Mouse (Mus musculus) megakaryocyte, embryonic 14.5 days (primary cell): ENCODE results near the gene Hlcs. TPM values are rescaled to one million over a fixed set of nuclear protein-coding genes. Genes with fewer than 3 reads are reported as not detected.

Experiments used
- H3K27me3 ChIP-seq: replicated peaks from 2 replicates; pipeline ENCODE3; 2012; ENCODE audit warnings: inconsistent platforms
- H3K36me3 ChIP-seq: replicated peaks from 2 replicates; pipeline ENCODE3; 2012; ENCODE audit warnings: low read length, inconsistent platforms, mixed read lengths
- H3K4me1 ChIP-seq: 2 replicates; pipeline ENCODE4 v1.6.1; 2012; ENCODE audit warnings: inconsistent platforms
- H3K4me3 ChIP-seq: replicated peaks from 2 replicates; pipeline ENCODE3; 2012; ENCODE audit warnings: moderate library complexity, mild to moderate bottlenecking, inconsistent platforms
- H3K9me3 ChIP-seq: 2 replicates; pipeline ENCODE4 v1.6.1; 2012; ENCODE audit warnings: inconsistent platforms
- FLI1 ChIP-seq: IDR thresholded peaks from 2 replicates; pipeline ENCODE4 v1.6.1; 2012; ENCODE audit warnings: low read length, inconsistent platforms, mixed read lengths
- GATA1 ChIP-seq: IDR thresholded peaks from 3 replicates; pipeline ENCODE4 v1.6.1; 2012; ENCODE audit warnings: mixed read lengths, low read length, inconsistent platforms, borderline replicate concordance
- polyA plus RNA-seq: library from polyadenylated mRNA; stranded (reverse); fragments of >175 nt; gene quantifications from 2 replicates; pipeline ENCODE4 v1.2.3, GENCODE M21; 2012; ENCODE audit warnings: low replicate concordance; ENCODE audit not compliant: insufficient read depth

The Hlcs gene
- polyA plus RNA-seq, 1 experiment: 1.8 TPM

DNA sequence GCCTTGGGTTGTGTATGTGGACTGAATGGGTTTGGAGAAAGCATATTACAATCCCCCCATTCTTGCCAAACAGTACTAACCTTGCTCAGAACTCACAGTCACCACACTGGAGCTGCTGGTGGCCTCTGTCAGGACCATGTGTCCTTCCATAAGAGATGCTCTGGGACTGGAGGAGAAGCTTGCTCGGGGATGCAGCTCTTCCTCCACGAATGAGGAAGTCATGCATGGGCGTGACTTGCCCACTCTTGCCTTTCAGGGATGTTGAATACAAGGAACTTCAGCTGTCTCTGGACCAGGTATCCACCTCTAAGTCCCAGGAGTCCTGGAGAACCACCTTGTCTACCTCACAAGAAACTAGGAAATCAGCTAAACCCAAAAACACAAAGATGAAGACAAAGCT lies 191.0 kb downstream of the Hlcs start:
- H3K27me3 ChIP-seq: peaks cover 88% of the 10 kb centered on the region
- H3K9me3 ChIP-seq: no peaks in the 10 kb centered on the region
- H3K36me3 ChIP-seq: no peaks in the 10 kb centered on the region
- H3K4me1 ChIP-seq: peaks cover 3% of the 10 kb centered on the region; the same call in 1 of the 2 replicates
- H3K4me3 ChIP-seq: no peak overlapping the region
- TF ChIP-seq FLI1 (no peak), GATA1 (no peak)

DNA sequence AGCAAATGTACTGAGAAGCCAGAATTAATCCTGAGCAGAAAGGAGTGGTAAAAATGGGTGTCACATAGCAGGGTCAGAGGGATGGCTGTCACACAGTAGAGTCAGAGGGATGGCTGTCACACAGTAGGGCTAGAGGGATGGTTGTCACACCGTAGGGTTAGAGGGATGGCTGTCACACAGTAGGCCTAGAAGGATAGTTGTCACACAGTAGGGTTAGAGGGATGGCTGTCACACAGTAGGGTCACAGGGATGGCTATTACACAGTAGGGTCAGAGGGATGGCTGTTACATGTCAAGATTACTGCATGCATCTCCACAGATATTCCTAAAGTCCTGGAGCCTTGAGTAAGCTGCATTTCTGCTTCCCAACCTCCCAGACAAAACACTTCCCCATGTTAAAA lies 195.0 kb downstream of the Hlcs start:
- H3K27me3 ChIP-seq: peaks cover 78% of the 10 kb centered on the region
- no peaks in the 10 kb centered on the region for H3K9me3 ChIP-seq
- H3K4me1 ChIP-seq: no peaks in the 10 kb centered on the region
- H3K36me3 ChIP-seq: no peaks in the 10 kb centered on the region
- no peak overlapping the region for H3K4me3 ChIP-seq
- TF ChIP-seq GATA1: no peak
- no peak for TF ChIP-seq FLI1

DNA sequence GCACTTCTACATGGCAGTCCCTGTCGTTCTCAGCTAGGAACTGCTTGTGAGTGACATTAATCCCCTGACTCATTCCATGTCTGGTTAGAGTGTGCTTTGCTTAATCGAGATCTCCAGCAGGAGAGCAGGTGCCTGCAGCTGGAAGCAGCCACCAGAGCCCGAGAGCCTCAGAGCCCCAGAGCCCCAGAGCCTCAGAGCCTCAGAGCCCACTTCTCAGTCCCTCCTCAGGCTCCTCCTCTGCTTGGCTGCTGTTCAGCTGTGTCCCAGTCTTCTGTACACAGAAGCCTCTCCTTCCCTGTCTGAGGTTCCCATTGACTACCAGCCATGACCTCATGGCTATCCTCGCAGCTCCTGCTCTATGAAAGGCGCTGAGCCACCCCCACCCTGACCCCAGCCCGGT lies 196.0 kb downstream of the Hlcs start:
- Histone ChIP-seq H3K9me3 (no peaks in the 10 kb centered on the region), H3K4me3 (no peak overlapping the region), H3K27me3 (peaks cover 78% of the 10 kb centered on the region), H3K4me1 (no peaks in the 10 kb centered on the region), H3K36me3 (no peaks in the 10 kb centered on the region)
- TF ChIP-seq FLI1: no peak
- no peak for TF ChIP-seq GATA1

DNA sequence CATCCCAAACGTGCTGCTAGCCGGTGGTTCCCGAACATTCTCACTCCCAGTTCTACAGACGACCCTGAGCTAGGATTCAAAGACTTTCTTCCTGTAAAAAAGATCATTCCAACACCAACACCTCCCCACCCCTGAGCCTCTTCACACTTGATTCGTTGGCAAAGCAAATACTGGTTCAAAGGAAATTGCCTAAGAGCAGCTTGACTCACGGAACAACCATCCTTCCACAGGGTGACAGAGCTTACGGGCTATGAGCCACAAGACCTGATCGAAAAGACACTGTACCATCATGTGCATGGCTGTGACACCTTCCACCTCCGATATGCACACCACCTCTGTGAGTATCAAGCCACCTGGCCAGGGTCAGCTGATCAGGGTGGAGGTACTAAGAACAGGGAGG lies 198.7 kb downstream of the Hlcs start:
- Histone ChIP-seq H3K4me1 (no peaks in the 10 kb centered on the region), H3K4me3 (no peak overlapping the region), H3K9me3 (peaks cover 3% of the 10 kb centered on the region; the same call in 1 of the 2 replicates), H3K27me3 (peaks cover 75% of the 10 kb centered on the region), H3K36me3 (no peaks in the 10 kb centered on the region)
- TF ChIP-seq FLI1: no peak
- TF ChIP-seq GATA1: no peak

DNA sequence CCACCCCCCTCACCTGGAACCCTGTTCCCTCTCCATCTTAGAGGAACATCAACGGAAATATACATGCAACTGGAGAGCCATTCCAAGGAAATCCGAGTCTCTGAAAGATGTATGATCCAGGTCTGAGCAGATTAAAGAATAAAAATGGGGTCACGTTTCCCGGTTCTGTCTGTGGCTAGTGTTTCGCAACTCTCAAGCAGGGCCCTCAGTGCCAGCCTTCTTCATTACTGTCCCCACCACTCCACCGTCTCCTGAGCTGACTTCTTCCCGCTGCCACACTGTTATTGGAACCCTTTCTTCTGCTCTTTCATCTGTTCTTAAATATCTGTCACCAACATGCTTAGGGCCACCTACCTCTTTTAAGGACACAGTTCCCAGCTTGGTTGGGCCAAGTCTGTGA lies 200.2 kb downstream of the Hlcs start:
- no peaks in the 10 kb centered on the region for H3K4me1 ChIP-seq
- H3K9me3 ChIP-seq: peaks cover 3% of the 10 kb centered on the region; the same call in 1 of the 2 replicates
- peaks cover 75% of the 10 kb centered on the region for H3K27me3 ChIP-seq
- H3K4me3 ChIP-seq: no peak overlapping the region
- TF ChIP-seq GATA1 (no peak), FLI1 (no peak)
- H3K36me3 ChIP-seq: no peaks in the 10 kb centered on the region

DNA sequence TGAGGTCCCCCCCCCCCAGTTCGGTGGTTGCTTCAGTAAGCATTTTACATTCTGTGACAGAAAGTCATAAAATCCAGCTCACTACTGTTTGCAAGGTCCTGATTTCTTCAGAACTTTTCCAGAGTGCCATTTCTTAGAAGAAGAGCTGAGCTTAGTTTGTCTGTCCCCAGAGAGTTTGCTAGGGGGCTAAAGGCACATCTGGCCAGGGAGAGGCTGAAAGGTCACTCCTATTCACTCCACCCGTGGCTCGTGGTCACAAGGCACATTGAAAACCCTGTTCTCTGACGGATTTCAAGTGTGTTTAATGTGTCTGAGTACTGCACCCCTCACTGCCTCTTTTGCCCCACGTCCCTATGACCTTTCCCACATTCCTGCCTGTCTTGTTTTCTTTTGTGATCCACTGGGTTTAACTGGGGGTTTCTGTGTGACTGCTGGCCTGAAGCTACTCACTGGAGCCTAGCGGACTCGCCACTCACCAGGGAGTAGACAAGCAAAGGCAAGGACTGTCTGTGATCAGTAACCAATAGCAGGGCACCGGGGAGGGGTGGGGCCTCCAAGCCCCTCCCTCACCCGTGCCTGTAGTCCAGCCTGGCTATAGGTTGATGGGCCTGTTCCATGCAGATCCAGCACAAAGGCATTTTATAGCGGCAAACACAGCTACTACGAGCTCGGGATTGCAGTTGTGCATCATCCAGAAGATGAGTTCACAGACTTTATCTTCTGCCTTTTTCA lies 215.5 kb downstream of the Hlcs start:
- TF ChIP-seq GATA1: no peak

DNA sequence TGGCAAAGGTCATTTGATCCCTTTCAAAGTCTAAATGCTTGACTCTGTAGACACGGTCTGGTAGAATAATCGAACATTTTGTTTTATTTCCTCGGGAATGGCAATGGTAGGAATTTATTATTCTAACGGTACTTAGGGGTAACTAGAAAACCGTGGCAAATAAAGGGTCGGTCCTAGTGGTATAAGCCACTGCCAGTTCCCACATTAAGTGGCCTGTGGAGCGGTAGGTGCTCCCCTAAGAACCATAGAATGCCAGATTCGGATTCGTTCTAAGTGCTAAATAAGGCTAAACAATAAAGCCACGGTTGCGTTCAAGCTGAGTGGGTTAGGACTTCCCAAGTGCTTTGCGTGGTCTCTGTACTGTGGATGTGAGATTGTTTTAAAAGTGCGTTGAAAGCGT lies 216.9 kb downstream of the Hlcs start:
- Histone ChIP-seq H3K27me3 (peaks cover 97% of the 10 kb centered on the region), H3K9me3 (peaks cover 11% of the 10 kb centered on the region), H3K36me3 (no peaks in the 10 kb centered on the region), H3K4me1 (peaks cover 19% of the 10 kb centered on the region), H3K4me3 (no peak overlapping the region)
- TF ChIP-seq FLI1 (no peak), GATA1 (no peak)

More for the DNA sequence above, 215.5 kb downstream of the Hlcs start:
- Histone ChIP-seq H3K36me3 (no peaks in the 10 kb centered on the region), H3K27me3 (peaks cover 90% of the 10 kb centered on the region), H3K4me3 (no peak overlapping the region), H3K4me1 (peaks cover 19% of the 10 kb centered on the region), H3K9me3 (peaks cover 11% of the 10 kb centered on the region)

DNA sequence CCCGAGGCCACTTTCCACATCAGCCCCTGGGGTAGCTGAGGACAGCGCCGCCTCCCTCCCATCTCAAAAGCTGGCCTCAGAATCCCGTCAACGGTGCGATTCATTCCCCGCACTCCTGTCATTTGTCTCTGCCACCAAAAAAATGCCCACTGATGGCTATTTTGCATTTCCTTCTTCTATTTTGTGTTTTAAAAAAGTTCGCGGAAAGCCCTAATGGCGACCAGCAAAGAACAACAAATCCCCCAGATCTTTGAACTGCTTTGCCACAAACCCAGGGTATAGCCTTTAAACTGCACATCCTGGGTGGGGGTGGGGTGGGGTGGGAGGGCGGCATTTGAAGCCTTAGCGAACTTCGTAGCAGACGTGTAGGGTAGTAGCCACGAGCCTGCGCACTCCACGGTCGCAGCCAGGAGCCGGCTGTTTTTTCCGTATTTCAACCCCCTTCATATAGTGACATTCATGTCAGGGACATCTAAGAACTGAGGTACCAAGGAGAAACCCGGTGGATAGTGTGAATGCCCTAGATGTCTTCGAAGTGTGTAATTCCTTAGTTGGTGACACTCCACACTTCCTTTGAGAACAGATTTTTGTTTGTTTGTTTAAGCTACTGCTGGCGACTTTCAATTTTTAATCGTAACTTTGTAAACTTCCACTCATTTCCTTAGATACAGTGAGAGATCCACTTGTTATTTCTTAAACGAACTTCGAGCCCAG lies 218.1 kb downstream of the Hlcs start:
- H3K9me3 ChIP-seq: peaks cover 11% of the 10 kb centered on the region
- H3K27me3 ChIP-seq: peaks cover 100% of the 10 kb centered on the region
- no peak overlapping the region for H3K4me3 ChIP-seq
- TF ChIP-seq FLI1 (no peak), GATA1 (no peak)
- H3K36me3 ChIP-seq: no peaks in the 10 kb centered on the region
- H3K4me1 ChIP-seq: peaks cover 19% of the 10 kb centered on the region

DNA sequence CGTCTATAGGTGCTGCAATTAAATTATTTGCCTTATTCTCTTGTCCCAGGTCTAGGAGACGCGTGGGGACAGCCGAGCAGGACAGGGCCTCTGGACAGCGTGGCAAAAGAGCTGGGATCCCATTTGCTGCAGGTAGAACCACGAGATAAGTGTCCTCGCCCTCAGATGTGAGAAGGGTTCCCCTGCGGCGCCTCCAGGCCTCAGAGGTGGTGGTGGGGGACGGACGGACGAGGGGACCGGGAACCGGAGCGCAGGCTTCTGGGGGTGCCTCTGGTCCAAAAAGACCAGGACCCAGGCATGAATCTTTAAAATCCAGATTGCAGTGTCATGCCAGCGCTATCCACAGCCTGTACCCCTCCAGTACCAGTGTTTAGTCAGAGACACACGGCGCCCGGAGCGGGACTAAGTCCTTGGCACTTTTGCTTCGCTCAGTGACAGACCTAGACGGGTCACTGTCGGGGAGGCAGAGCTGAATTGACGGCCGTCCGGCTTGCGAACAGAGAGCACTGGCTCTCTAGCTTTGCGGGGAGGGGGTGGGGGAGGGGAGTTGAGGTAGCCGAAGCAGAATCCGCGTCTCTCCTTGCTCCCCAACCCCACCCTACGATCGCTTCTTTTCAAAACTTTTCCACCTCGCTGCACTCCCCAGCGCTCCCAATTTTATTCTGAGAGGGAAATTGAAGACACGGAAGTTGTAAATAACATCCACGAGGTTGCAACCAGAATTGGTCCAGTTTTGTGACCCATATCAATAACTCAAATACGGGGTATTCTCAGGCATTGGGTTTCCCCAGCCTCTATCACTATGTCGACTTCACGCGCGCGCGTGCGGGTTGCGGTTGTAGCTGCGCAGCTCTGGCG lies 218.9 kb downstream of the Hlcs start:
- Histone ChIP-seq H3K4me3 (no peak overlapping the region), H3K27me3 (peaks cover 100% of the 10 kb centered on the region), H3K4me1 (peaks cover 19% of the 10 kb centered on the region), H3K36me3 (no peaks in the 10 kb centered on the region), H3K9me3 (peaks cover 11% of the 10 kb centered on the region)
- TF ChIP-seq FLI1: no peak
- TF ChIP-seq GATA1: no peak
